Mouse (Mus musculus) hindlimb bud, embryonic 11.5 days (tissue): Measurements from ENCODE around the gene Slc30a1.

ENCODE experiments used
- DNase-seq: peaks from one replicate; pipeline ENCODE4 v3.0.0-alpha.2; 2012; ENCODE audit warnings: low read depth, low spot score; ENCODE audit errors: extremely low spot score

The Slc30a1 gene

GRCm38 (mm10) chr1:191932986-191933632 is 26.5 kb downstream of the Slc30a1 start:
- DNase-seq, result no peak

- DNase-seq, result no peak
These were observed 37.1 kb downstream of the Slc30a1 start for GRCm38 (mm10) chr1:191943638-191944037.

GRCm38 (mm10) chr1:191945341-191945740 is 38.8 kb downstream of the Slc30a1 start:
- DNase-seq, result no peak

- no peak for DNase-seq
These were observed 39.2 kb downstream of the Slc30a1 start for GRCm38 (mm10) chr1:191945756-191946155.

- DNase-seq, result no peak
These were observed 39.7 kb downstream of the Slc30a1 start for GRCm38 (mm10) chr1:191946261-191946660.

GRCm38 (mm10) chr1:191946835-191947234 is 40.3 kb downstream of the Slc30a1 start:
- no peak for DNase-seq

GRCm38 (mm10) chr1:191947796-191948195 is 41.2 kb downstream of the Slc30a1 start:
- no peak for DNase-seq

GRCm38 (mm10) chr1:191948600-191948999 is 42.0 kb downstream of the Slc30a1 start:
- no peak for DNase-seq

- DNase-seq, result no peak
These were observed 44.0 kb downstream of the Slc30a1 start for GRCm38 (mm10) chr1:191950611-191951010.

- DNase-seq, result no peak
These were observed 46.3 kb downstream of the Slc30a1 start for GRCm38 (mm10) chr1:191952733-191953335.

GRCm38 (mm10) chr1:191955101-191955500 is 48.5 kb downstream of the Slc30a1 start:
- no peak for DNase-seq

- no peak for DNase-seq
These were observed 49.7 kb downstream of the Slc30a1 start for GRCm38 (mm10) chr1:191956261-191956660.

GRCm38 (mm10) chr1:191956871-191957270 is 50.3 kb downstream of the Slc30a1 start:
- no peak for DNase-seq

GRCm38 (mm10) chr1:191957321-191957720 is 50.8 kb downstream of the Slc30a1 start:
- no peak for DNase-seq

GRCm38 (mm10) chr1:191960946-191961345 is 54.4 kb downstream of the Slc30a1 start:
- DNase-seq, result no peak
